Mouse (Mus musculus): Measurements from ENCODE around the gene Il6st.

The Il6st gene

GRCm38 (mm10) chr13:112482525-112482924 lies 18.7 kb downstream of the Il6st start:
- no peak for DNase-seq (ENCODE audit: low spot score in 2 of 2)

- DNase-seq (ENCODE audit: low spot score in 2 of 2) = no peak
Observed at GRCm38 (mm10) chr13:112483015-112483414, 19.1 kb downstream of the Il6st start.

GRCm38 (mm10) chr13:112486236-112486635 lies 22.4 kb downstream of the Il6st start:
- no peak for DNase-seq (ENCODE audit: low spot score in 2 of 2)

- DNase-seq (ENCODE audit: low spot score in 2 of 2) = no peak
Observed at GRCm38 (mm10) chr13:112486676-112487075, 22.8 kb downstream of the Il6st start.

- DNase-seq (ENCODE audit: low spot score in 2 of 2) = no peak
Observed at GRCm38 (mm10) chr13:112490036-112490435, 26.2 kb downstream of the Il6st start.

- no peak for DNase-seq (ENCODE audit: low spot score in 2 of 2)
Observed at GRCm38 (mm10) chr13:112491636-112492284, 27.9 kb downstream of the Il6st start.

- DNase-seq (ENCODE audit: low spot score in 2 of 2) = no peak
Observed at GRCm38 (mm10) chr13:112492285-112492678, 28.4 kb downstream of the Il6st start.

- no peak for DNase-seq (ENCODE audit: low spot score in 2 of 2)
Observed at GRCm38 (mm10) chr13:112494590-112494989, 30.7 kb downstream of the Il6st start.

- no peak for DNase-seq (ENCODE audit: low spot score in 2 of 2)
Observed at GRCm38 (mm10) chr13:112500027-112500426, 36.2 kb downstream of the Il6st start.

GRCm38 (mm10) chr13:112500466-112500865 lies 36.6 kb downstream of the Il6st start:
- DNase-seq (ENCODE audit: low spot score in 2 of 2) = no peak

- DNase-seq (ENCODE audit: low spot score in 2 of 2) = no peak
Observed at GRCm38 (mm10) chr13:112503846-112504245, 40.0 kb downstream of the Il6st start.

GRCm38 (mm10) chr13:112505436-112505835 lies 41.6 kb downstream of the Il6st start:
- DNase-seq (ENCODE audit: low spot score in 2 of 2) = no peak

- no peak for DNase-seq (ENCODE audit: low spot score in 2 of 2)
Observed at GRCm38 (mm10) chr13:112506766-112507165, 42.9 kb downstream of the Il6st start.

GRCm38 (mm10) chr13:112507691-112508090 lies 43.8 kb downstream of the Il6st start:
- DNase-seq (ENCODE audit: low spot score in 2 of 2) = no peak

GRCm38 (mm10) chr13:112508487-112508886 lies 44.6 kb downstream of the Il6st start:
- DNase-seq (ENCODE audit: low spot score in 2 of 2) = no peak

GRCm38 (mm10) chr13:112509465-112509864 lies 45.6 kb downstream of the Il6st start:
- DNase-seq (ENCODE audit: low spot score in 2 of 2) = peak; percentile 36 to 44

- no peak for DNase-seq (ENCODE audit: low spot score in 2 of 2)
Observed at GRCm38 (mm10) chr13:112510437-112511212, 46.8 kb downstream of the Il6st start.

- DNase-seq (ENCODE audit: low spot score in 2 of 2) = no peak
Observed at GRCm38 (mm10) chr13:112511261-112511660, 47.4 kb downstream of the Il6st start.

GRCm38 (mm10) chr13:112511810-112512209 lies 47.9 kb downstream of the Il6st start:
- no peak for DNase-seq (ENCODE audit: low spot score in 2 of 2)

GRCm38 (mm10) chr13:112512824-112513223 lies 49.0 kb downstream of the Il6st start:
- DNase-seq (ENCODE audit: low spot score in 2 of 2) = no peak

- DNase-seq (ENCODE audit: low spot score in 2 of 2) = no peak
Observed at GRCm38 (mm10) chr13:112514546-112514945, 50.7 kb downstream of the Il6st start.

GRCm38 (mm10) chr13:112522261-112522660 lies 58.4 kb downstream of the Il6st start:
- no peak for DNase-seq (ENCODE audit: low spot score in 2 of 2)

GRCm38 (mm10) chr13:112522896-112523295 lies 59.0 kb downstream of the Il6st start:
- no peak for DNase-seq (ENCODE audit: low spot score in 2 of 2)

Data from urinary bladder, postnatal 36 days (tissue).